Mouse (Mus musculus): ENCODE measurements around the gene Adgrl2.

GRCm38 (mm10) chr3:148813121-148813520, 177.2 kb downstream of the Adgrl2 start:
- no peak for TF ChIP-seq POLR2A (IDR thresholded peaks at IDR 0.05; ENCODE audit: low read depth, low read length)
- no peak for TF ChIP-seq CTCF (IDR thresholded peaks at IDR 0.05; ENCODE audit: borderline replicate concordance, insufficient read depth, low read length)

Data from embryonic fibroblast, embryonic 13.5 days (primary cell).